Mouse (Mus musculus) hindbrain, embryonic 11.5 days (tissue): ENCODE results near the gene Ciao2a. TPM values are rescaled to one million over a fixed set of nuclear protein-coding genes. Genes with fewer than 3 reads are reported as not detected.

Source experiments
- ATAC-seq: fragments of 200-750 bp; cut with Nextera tagmentation; 2 replicates; pipeline ENCODE4 v1.8.0; 2017; ENCODE audit warnings: mild to moderate bottlenecking, moderate TSS enrichment, moderate library complexity; ENCODE audit not compliant: low FRiP score
- DNase-seq: peaks from one replicate; pipeline ENCODE4 v3.0.0-alpha.2; 2015; ENCODE audit warnings: low spot score
- H3K27ac ChIP-seq: fragments of 300-500 bp; sonication (generic); 2 replicates; pipeline ENCODE4 v1.5.1; 2014; ENCODE audit warnings: mild to moderate bottlenecking, low read depth, low read length
- H3K27me3 ChIP-seq: fragments of 300-500 bp; sonication (generic); 2 replicates; pipeline ENCODE4 v1.6.1; 2014; ENCODE audit warnings: mild to moderate bottlenecking, low read length, moderate library complexity, mixed read lengths; ENCODE audit not compliant: control insufficient read depth, insufficient read depth
- H3K36me3 ChIP-seq: fragments of 300-500 bp; sonication (generic); 2 replicates; pipeline ENCODE4 v1.6.1; 2014; ENCODE audit warnings: mild to moderate bottlenecking, low read length, moderate library complexity, mixed read lengths; ENCODE audit not compliant: control insufficient read depth, insufficient read depth
- H3K4me1 ChIP-seq: fragments of 300-500 bp; sonication (generic); replicated peaks from 2 replicates; pipeline ENCODE4 v1.6.1; 2014; ENCODE audit warnings: low read length, mixed read lengths; ENCODE audit not compliant: control insufficient read depth, insufficient read depth
- H3K4me2 ChIP-seq: fragments of 300-500 bp; sonication (generic); replicated peaks from 2 replicates; pipeline ENCODE4 v1.6.1; 2014; ENCODE audit warnings: mild to moderate bottlenecking, low read depth, low read length
- H3K4me3 ChIP-seq: fragments of 300-500 bp; sonication (generic); 2 replicates; pipeline ENCODE4 v1.5.1; 2014; ENCODE audit warnings: low read depth, low read length
- H3K9ac ChIP-seq: fragments of 300-500 bp; sonication (generic); 2 replicates; pipeline ENCODE4 v1.6.1; 2014; ENCODE audit warnings: low read depth, low read length
- H3K9me3 ChIP-seq: fragments of 300-500 bp; sonication (generic); 2 replicates; pipeline ENCODE4 v1.6.1; 2016; ENCODE audit warnings: low read length; ENCODE audit not compliant: control insufficient read depth
- whole genome bisulfite sequencing: fragments of 180-500 bp; shearing (Covaris S2); extraction: QIAGEN DNeasy Blood & Tissue Kit; methylation state at CpG from one replicate; pipeline ENCODE4 v1.1.7; 2014; 5-methylcytosine and 5-hydroxymethylcytosine counted together
- polyA plus RNA-seq: library from polyadenylated mRNA; unstranded; fragments of >200 nt; fragmentation: Nextera tagmentation; extraction: Ambion mirVana; gene quantifications from 2 replicates; pipeline ENCODE4 v1.2.1, GENCODE M21; 2014

The Ciao2a gene
- polyA plus RNA-seq, 1 experiment from 2014 or later = 146 TPM

GRCm38 (mm10) chr9:66142265-66142664 is 15.9 kb downstream of the Ciao2a start:
- no peak overlapping the region for H3K4me3 ChIP-seq
- no peak overlapping the region for H3K4me2 ChIP-seq
- no peaks in the 10 kb centered on the region for H3K4me1 ChIP-seq
- ATAC-seq (no peak), DNase-seq (no peak)
- no peaks in the 10 kb centered on the region for H3K27me3 ChIP-seq
- H3K9me3 ChIP-seq = no peaks in the 10 kb centered on the region
- WGBS = 75% methylated on average over 1 of the region's 1 CpGs
- no peak overlapping the region for H3K9ac ChIP-seq
- no peaks in the 10 kb centered on the region; the same call in 1 of the 2 replicates for H3K36me3 ChIP-seq
- no peak overlapping the region for H3K27ac ChIP-seq

- H3K4me2 ChIP-seq = no peak overlapping the region
- no peak overlapping the region for H3K27ac ChIP-seq
- no peak overlapping the region for H3K9ac ChIP-seq
- no peaks in the 10 kb centered on the region for H3K9me3 ChIP-seq
- H3K27me3 ChIP-seq = no peaks in the 10 kb centered on the region
- H3K4me3 ChIP-seq = no peak overlapping the region
- no peaks in the 10 kb centered on the region; the same call in 1 of the 2 replicates for H3K36me3 ChIP-seq
- no peak for ATAC-seq
- DNase-seq = peak; percentile 86
- no peaks in the 10 kb centered on the region for H3K4me1 ChIP-seq
- 9% methylated on average over 6 of the region's 6 CpGs for WGBS
These were observed 17.8 kb downstream of the Ciao2a start for GRCm38 (mm10) chr9:66144248-66144647.

- Histone ChIP-seq H3K27me3 (no peaks in the 10 kb centered on the region), H3K4me1 (no peaks in the 10 kb centered on the region), H3K4me2 (no peak overlapping the region), H3K27ac (no peak overlapping the region), H3K9me3 (no peaks in the 10 kb centered on the region), H3K36me3 (no peaks in the 10 kb centered on the region), H3K9ac (no peak overlapping the region), H3K4me3 (no peak overlapping the region)
- no peak for DNase-seq
- no peak for ATAC-seq
These were observed 19.7 kb downstream of the Ciao2a start for GRCm38 (mm10) chr9:66146141-66146540.

GRCm38 (mm10) chr9:66152011-66152410 is 25.6 kb downstream of the Ciao2a start:
- WGBS = 71% methylated on average over 9 of the region's 9 CpGs
- ATAC-seq (no peak), DNase-seq (no peak)
- no peak overlapping the region for H3K4me3 ChIP-seq
- H3K27ac ChIP-seq = no peak overlapping the region
- H3K9ac ChIP-seq = no peak overlapping the region
- H3K36me3 ChIP-seq = no peaks in the 10 kb centered on the region
- H3K4me2 ChIP-seq = no peak overlapping the region
- no peaks in the 10 kb centered on the region for H3K9me3 ChIP-seq
- no peaks in the 10 kb centered on the region for H3K27me3 ChIP-seq
- no peaks in the 10 kb centered on the region for H3K4me1 ChIP-seq

GRCm38 (mm10) chr9:66153594-66153993 is 27.2 kb downstream of the Ciao2a start:
- 88% methylated on average over 6 of the region's 6 CpGs for WGBS
- H3K27ac ChIP-seq = no peak overlapping the region
- H3K27me3 ChIP-seq = peaks cover 11% of the 10 kb centered on the region
- H3K4me1 ChIP-seq = 0 out of 2 replicates have a peak, but pooled peaks cover 5% of the 10 kb centered on the region
- no peak overlapping the region for H3K4me2 ChIP-seq
- DNase-seq (no peak), ATAC-seq (no peak)
- H3K36me3 ChIP-seq = no peaks in the 10 kb centered on the region
- no peak overlapping the region for H3K4me3 ChIP-seq
- no peak overlapping the region for H3K9ac ChIP-seq
- H3K9me3 ChIP-seq = no peaks in the 10 kb centered on the region

- H3K27ac ChIP-seq = no peak overlapping the region
- no peaks in the 10 kb centered on the region for H3K36me3 ChIP-seq
- H3K4me2 ChIP-seq = no peak overlapping the region
- H3K9ac ChIP-seq = no peak overlapping the region
- no peak overlapping the region for H3K4me3 ChIP-seq
- peaks cover 12% of the 10 kb centered on the region for H3K27me3 ChIP-seq
- ATAC-seq (no peak), DNase-seq (no peak)
- 93% methylated on average over 9 of the region's 9 CpGs for WGBS
- H3K4me1 ChIP-seq = 0 out of 2 replicates have a peak, but pooled peaks cover 5% of the 10 kb centered on the region
- H3K9me3 ChIP-seq = no peaks in the 10 kb centered on the region
These were observed 27.6 kb downstream of the Ciao2a start for GRCm38 (mm10) chr9:66154013-66154412.

- DNase-seq (no peak), ATAC-seq (no peak)
- no peak overlapping the region for H3K4me2 ChIP-seq
- peaks cover 12% of the 10 kb centered on the region for H3K27me3 ChIP-seq
- no peak overlapping the region for H3K9ac ChIP-seq
- H3K4me3 ChIP-seq = no peak overlapping the region
- WGBS = 76% methylated on average over 1 of the region's 1 CpGs
- no peak overlapping the region for H3K27ac ChIP-seq
- no peaks in the 10 kb centered on the region for H3K9me3 ChIP-seq
- no peaks in the 10 kb centered on the region for H3K36me3 ChIP-seq
- 0 out of 2 replicates have a peak, but pooled peaks cover 5% of the 10 kb centered on the region for H3K4me1 ChIP-seq
These were observed 29.1 kb downstream of the Ciao2a start for GRCm38 (mm10) chr9:66155534-66155933.

GRCm38 (mm10) chr9:66157958-66158830 is 31.8 kb downstream of the Ciao2a start, which contains the start of gene Dapk2:
Gene Dapk2 (plus strand): TSS chr9:66158223.
- Histone ChIP-seq H3K9ac (peak within 1 kb of the TSS; percentile 25; the same call in 1 of the 2 replicates), H3K4me2 (peak within 1 kb of the TSS; percentile 54), H3K4me1 (0 out of 2 replicates have a peak, but pooled peaks cover 5% of the 10 kb centered on the region), H3K27me3 (peaks cover 12% of the 10 kb centered on the region), H3K9me3 (no peaks in the 10 kb centered on the region), H3K4me3 (peak within 1 kb of the TSS; percentile 33), H3K36me3 (no peaks in the 10 kb centered on the region), H3K27ac (no peak within 1 kb of the TSS)
- WGBS = 1% methylated on average over 54 of the region's 58 CpGs
- DNase-seq (peak; percentile 87), ATAC-seq (peak; percentile 75; the same call in 1 of the 2 replicates)
